Mouse (Mus musculus) CH12F3 (cell line): Measurements from ENCODE around the gene Aspscr1.
"Not testable (repeated sequence)": the region's sequence is repeated elsewhere in the genome, so short reads cannot be mapped to it uniquely, and the experiment has no call there.

Experiments
- in situ Hi-C: fragments of 300-500 bp; cut with MboI; formaldehyde crosslinking; loops from 2 replicates; pipeline ENCODE4 v1.14.3; 2020; ENCODE audit warnings: low sequenced_read_pairs

Gene Aspscr1

GRCm38 (mm10) chr11:120641255-120641654, 31.5 kb upstream of the Aspscr1 start:
- in situ Hi-C loops, result no loop called here

DNA sequence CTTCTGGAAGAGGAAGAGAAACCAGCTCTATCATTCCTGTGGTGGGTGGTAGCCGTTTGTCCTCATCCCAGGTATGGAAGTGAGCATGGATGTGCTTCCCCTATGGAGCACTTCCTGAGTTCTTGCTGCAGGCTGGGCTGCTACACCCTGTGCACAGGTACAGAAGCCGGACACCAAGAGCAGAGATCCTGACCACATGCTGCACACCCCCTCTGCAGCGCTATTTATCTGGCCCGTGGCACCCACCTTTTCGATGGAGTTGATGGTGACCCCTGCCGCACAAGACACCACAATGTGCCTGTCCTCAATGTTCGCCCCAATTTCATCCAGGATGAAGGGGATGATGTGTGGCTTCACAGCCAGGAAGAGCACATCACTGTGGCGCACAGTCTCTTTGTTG, 30.9 kb upstream of the Aspscr1 start:
- in situ Hi-C loops, result no loop called here

- in situ Hi-C loops, result no loop called here
These were observed 29.7 kb upstream of the Aspscr1 start for GRCm38 (mm10) chr11:120642939-120643600.

- in situ Hi-C loops, result no loop called here
These were observed 29.2 kb upstream of the Aspscr1 start, which contains the start of gene Pycr1 for GRCm38 (mm10) chr11:120643601-120643987. TSS of gene Pycr1 (minus strand) at chr11:120643769.

- in situ Hi-C loops, result no loop called here
These were observed 25.5 kb upstream of the Aspscr1 start for GRCm38 (mm10) chr11:120647047-120647830.

GRCm38 (mm10) chr11:120648001-120648476, 24.7 kb upstream of the Aspscr1 start, which contains the start of gene Myadml2:
TSS of gene Myadml2 (minus strand) at chr11:120648158.
- in situ Hi-C loops, result no loop called here

DNA sequence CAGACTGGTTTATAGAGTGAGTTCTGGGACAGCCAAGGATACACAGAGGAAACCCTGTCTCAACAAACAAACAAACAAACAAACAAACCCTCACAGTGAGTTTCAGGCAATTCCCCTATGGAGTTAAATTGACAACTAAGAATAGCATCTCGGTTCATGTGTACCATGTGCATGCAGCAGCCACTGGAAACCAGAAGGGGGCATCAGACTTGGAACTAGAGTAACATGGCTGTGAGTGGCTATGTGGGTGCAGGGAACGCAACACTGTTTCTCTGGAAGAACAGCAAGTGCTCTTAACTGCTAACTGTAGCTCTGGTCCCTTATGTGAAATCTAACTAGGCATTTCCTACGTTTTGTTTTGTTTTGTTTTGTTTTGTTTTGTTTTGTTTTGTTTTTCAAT, 20.9 kb upstream of the Aspscr1 start:
- in situ Hi-C loops, result no loop called here

- in situ Hi-C loops, result no loop called here
These were observed 18.0 kb upstream of the Aspscr1 start for GRCm38 (mm10) chr11:120654741-120655140.

- in situ Hi-C loops, result no loop called here
These were observed 15.5 kb upstream of the Aspscr1 start for GRCm38 (mm10) chr11:120657301-120657700.

- in situ Hi-C loops, result no loop called here
These were observed 13.8 kb upstream of the Aspscr1 start for GRCm38 (mm10) chr11:120658876-120659410.

DNA sequence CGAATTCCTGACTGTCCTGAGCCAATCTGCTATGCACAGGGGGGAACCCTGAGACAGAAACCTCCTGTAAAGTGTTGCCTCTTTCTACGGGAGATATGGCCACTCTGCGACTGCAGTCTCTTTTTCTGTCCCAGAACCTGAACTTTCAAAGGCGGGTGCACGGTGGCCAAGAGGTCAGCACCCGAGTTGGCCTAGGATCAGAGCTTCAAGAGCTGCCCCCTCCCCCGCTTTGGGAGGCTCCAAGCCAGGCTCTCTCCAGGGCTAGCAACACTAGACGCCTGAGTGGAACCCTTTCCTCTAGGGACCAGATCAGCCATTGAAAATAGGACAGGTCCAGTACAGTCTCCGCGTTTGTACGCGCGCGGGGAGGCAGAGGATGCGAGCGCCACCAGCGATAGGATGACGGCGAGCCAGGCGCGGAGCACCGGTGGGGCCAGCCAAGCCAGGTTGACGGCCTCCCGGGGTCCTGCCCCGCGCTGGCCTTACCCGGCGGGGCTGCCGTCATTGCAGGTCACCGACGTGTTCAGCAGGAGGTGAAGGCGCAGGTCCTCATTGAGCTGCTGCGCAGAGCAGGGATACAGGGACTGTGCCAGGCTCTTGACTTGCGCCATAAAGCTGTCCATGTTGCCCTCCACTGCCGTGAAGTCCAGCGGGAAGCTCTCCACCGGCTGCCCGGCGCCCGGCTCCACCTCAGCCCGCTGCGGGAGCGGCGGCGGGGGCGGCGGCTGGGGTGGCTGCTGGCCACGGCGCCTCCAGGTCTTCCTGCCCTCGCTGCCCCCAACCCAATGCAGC, 13.1 kb upstream of the Aspscr1 start:
- in situ Hi-C loops, result no loop called here

GRCm38 (mm10) chr11:120660301-120661075, 12.3 kb upstream of the Aspscr1 start:
- in situ Hi-C loops, result no loop called here

GRCm38 (mm10) chr11:120661076-120661460, 11.7 kb upstream of the Aspscr1 start, which contains the start of gene Notum:
TSS of gene Notum (minus strand) at chr11:120661175.
- in situ Hi-C loops, result no loop called here

GRCm38 (mm10) chr11:120662759-120663158, 10.0 kb upstream of the Aspscr1 start:
- in situ Hi-C loops, result no loop called here

DNA sequence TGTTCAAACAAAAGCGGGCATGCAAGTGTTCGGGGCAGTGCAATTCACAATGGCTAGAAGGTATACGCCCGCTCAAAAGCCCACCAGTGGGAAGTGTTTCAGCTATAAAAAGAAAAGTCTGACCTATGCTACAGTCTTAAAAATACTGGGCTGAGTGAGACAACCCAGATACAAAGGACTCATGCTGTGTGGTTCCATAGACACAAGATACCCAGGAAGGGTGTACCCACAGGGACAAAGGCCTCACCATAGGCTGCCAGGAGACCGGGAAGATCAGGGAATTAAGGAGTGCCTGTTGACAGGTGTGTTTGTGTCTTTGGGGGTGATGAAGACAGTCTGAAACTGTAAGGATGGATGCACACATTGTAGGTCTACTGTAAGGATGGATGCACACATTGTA, 9.1 kb upstream of the Aspscr1 start:
- in situ Hi-C loops, result no loop called here

DNA sequence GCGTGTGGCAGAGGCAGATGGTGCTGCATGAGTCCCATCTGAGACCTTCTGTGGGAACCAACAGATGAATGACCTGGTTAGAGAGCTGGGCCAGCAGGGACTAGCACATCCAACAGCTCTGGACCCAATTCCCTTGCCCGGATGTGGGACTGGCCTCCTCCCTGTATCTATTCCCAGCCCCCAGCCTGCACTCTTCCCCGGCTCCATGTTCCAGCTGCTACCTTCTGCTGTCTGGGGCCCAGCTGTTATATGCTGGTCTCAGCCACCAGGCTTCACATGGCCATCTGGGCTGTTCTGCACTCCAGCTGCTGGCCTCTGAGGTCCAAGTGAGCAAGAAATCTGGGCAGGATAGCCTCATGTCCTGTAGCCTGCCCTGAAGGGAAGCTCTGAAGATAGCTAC, 7.4 kb upstream of the Aspscr1 start:
- in situ Hi-C loops, result no loop called here

GRCm38 (mm10) chr11:120666617-120667016, 6.2 kb upstream of the Aspscr1 start:
- in situ Hi-C loops, result no loop called here

GRCm38 (mm10) chr11:120673594-120674122, 885 bp downstream of the Aspscr1 start:
- in situ Hi-C loops, result no loop called here

GRCm38 (mm10) chr11:120675875-120676274, 3.1 kb downstream of the Aspscr1 start:
- in situ Hi-C loops, result not testable (repeated sequence)

DNA sequence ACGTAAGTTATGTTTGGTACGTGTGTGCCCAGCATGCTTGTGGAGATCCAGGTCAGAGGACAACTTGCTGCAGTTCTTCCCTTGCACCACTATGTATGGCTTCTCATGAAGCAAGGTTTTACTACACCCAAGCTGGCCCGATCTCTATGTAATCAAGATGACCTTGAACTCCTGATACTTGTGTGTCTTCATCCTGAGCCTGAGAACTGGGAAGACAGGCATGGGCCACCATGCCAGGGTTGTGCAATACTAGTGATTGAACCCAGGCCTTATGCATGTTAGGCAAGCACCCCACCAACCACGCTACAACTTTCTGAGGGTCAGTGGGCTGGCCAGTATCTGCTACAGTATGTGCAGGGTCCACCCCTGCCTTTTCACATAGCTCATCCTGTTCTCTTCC, 4.2 kb downstream of the Aspscr1 start:
- in situ Hi-C loops, result no loop called here
